Mouse (Mus musculus) heart, embryonic 16.5 days (tissue): ENCODE data around the gene Mtmr12. TPM values are rescaled to one million over a fixed set of nuclear protein-coding genes. Genes with fewer than 3 reads are reported as not detected.
"Not testable (repeated sequence)": the region's sequence is repeated elsewhere in the genome, so short reads cannot be mapped to it uniquely, and the experiment has no call there.

ENCODE experiments used
- ATAC-seq: fragments of 200-750 bp; cut with Nextera tagmentation; replicated peaks from 2 replicates; pipeline ENCODE4 v1.8.0; 2017; ENCODE audit warnings: moderate number of reproducible peaks; ENCODE audit not compliant: insufficient read depth, low FRiP score; ENCODE audit errors: extremely low read depth
- H3K27ac ChIP-seq: fragments of 300-500 bp; sonication (generic); 2 replicates; pipeline ENCODE4 v1.5.1; 2014; ENCODE audit warnings: mild to moderate bottlenecking, low read length, control low read depth, moderate library complexity
- H3K27me3 ChIP-seq: fragments of 300-500 bp; sonication (generic); 2 replicates; pipeline ENCODE4 v1.6.1; 2014; ENCODE audit warnings: low read length, mixed read lengths; ENCODE audit not compliant: control insufficient read depth, insufficient read depth
- H3K36me3 ChIP-seq: fragments of 300-500 bp; sonication (generic); 2 replicates; pipeline ENCODE4 v1.6.1; 2014; ENCODE audit not compliant: control insufficient read depth, insufficient read depth
- H3K4me1 ChIP-seq: fragments of 300-500 bp; sonication (generic); 2 replicates; pipeline ENCODE4 v1.6.1; 2014; ENCODE audit warnings: low read length, mixed read lengths; ENCODE audit not compliant: control insufficient read depth, insufficient read depth
- H3K4me2 ChIP-seq: fragments of 300-500 bp; sonication (generic); 2 replicates; pipeline ENCODE4 v1.6.1; 2014; ENCODE audit warnings: low read depth, mild to moderate bottlenecking, control low read depth, low read length
- H3K4me3 ChIP-seq: fragments of 300-500 bp; sonication (generic); 2 replicates; pipeline ENCODE4 v1.5.1; 2014; ENCODE audit warnings: mild to moderate bottlenecking, control low read depth, low read length
- H3K9ac ChIP-seq: fragments of 300-500 bp; sonication (generic); 2 replicates; pipeline ENCODE4 v1.6.1; 2014; ENCODE audit warnings: low read length, control low read depth
- H3K9me3 ChIP-seq: fragments of 300-500 bp; sonication (generic); replicated peaks from 2 replicates; pipeline ENCODE4 v1.6.1; 2016; ENCODE audit warnings: low read length; ENCODE audit not compliant: control insufficient read depth
- WGBS: fragments of 180-500 bp; shearing (Covaris S2); extraction: QIAGEN DNeasy Blood & Tissue Kit; methylation state at CpG from one replicate; pipeline ENCODE4 v1.1.7; 2014; 5-methylcytosine and 5-hydroxymethylcytosine counted together
- polyA plus RNA-seq: library from polyadenylated mRNA; unstranded; fragments of >200 nt; fragmentation: Nextera tagmentation; extraction: Ambion mirVana; gene quantifications from 2 replicates; pipeline ENCODE4 v1.2.1, GENCODE M21; 2015

The Mtmr12 gene
- polyA plus RNA-seq: 13.0 and 13.1 TPM in 2 replicates

GRCm38 (mm10) chr15:12204319-12205159 lies at the start of gene Mtmr12:
Gene Mtmr12, plus strand, starts transcription at chr15:12205028.
- H3K9ac ChIP-seq: peak within 1 kb of the TSS; percentile 93
- H3K36me3 ChIP-seq: no peaks in the 10 kb centered on the region
- peak within 1 kb of the TSS; percentile 75 for H3K4me2 ChIP-seq
- peaks cover 21% of the 10 kb centered on the region for H3K4me1 ChIP-seq
- ATAC-seq: peak; percentile 96
- H3K27ac ChIP-seq: peak within 1 kb of the TSS; percentile 96
- H3K9me3 ChIP-seq: no peaks in the 10 kb centered on the region
- no peaks in the 10 kb centered on the region for H3K27me3 ChIP-seq
- H3K4me3 ChIP-seq: peak within 1 kb of the TSS; percentile 69
- WGBS: under 1% methylated on average over 58 of the region's 58 CpGs

GRCm38 (mm10) chr15:12178126-12178525 lies 26.7 kb upstream of the Mtmr12 start:
- Histone ChIP-seq H3K4me2 (no peak overlapping the region), H3K36me3 (peaks cover 49% of the 10 kb centered on the region), H3K4me3 (no peak overlapping the region), H3K9ac (no peak overlapping the region), H3K27ac (no peak overlapping the region), H3K4me1 (no peaks in the 10 kb centered on the region), H3K27me3 (no peaks in the 10 kb centered on the region), H3K9me3 (no peaks in the 10 kb centered on the region)
- WGBS: 74% methylated on average over 5 of the region's 5 CpGs
- ATAC-seq: no peak

DNA sequence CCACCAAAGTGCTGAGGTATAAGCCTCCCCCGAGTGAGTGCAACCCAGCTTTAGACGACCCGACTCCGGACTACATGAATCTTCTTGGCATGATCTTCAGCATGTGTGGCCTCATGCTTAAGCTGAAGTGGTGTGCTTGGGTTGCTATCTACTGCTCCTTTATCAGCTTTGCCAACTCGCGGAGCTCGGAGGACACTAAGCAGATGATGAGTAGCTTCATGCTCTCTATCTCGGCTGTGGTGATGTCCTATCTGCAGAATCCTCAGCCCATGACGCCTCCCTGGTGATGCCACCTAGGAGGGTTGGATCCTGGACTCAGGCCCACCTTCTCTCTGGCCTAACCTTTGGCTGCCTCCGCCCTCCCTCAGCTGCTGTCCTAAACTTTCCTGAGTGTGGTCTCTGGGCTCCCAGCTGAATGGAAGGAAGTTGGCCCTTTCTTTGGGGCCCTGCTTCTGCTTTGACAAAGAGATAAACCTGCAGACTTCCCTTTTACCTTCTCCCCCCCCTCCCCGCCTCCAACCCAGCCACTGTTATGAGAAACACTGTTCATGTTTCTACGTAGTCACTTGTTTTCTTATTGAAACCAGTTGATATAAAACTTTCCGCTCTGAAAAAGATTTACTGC lies 23.5 kb upstream of the Mtmr12 start:
- not testable (repeated sequence) for ATAC-seq, H3K9ac ChIP-seq, H3K4me3 ChIP-seq, H3K9me3 ChIP-seq, H3K4me1 ChIP-seq, H3K27ac ChIP-seq, H3K4me2 ChIP-seq, H3K27me3 ChIP-seq
- WGBS: 65% methylated on average over 13 of the region's 13 CpGs
- peaks cover 40% of the 10 kb centered on the region for H3K36me3 ChIP-seq

DNA sequence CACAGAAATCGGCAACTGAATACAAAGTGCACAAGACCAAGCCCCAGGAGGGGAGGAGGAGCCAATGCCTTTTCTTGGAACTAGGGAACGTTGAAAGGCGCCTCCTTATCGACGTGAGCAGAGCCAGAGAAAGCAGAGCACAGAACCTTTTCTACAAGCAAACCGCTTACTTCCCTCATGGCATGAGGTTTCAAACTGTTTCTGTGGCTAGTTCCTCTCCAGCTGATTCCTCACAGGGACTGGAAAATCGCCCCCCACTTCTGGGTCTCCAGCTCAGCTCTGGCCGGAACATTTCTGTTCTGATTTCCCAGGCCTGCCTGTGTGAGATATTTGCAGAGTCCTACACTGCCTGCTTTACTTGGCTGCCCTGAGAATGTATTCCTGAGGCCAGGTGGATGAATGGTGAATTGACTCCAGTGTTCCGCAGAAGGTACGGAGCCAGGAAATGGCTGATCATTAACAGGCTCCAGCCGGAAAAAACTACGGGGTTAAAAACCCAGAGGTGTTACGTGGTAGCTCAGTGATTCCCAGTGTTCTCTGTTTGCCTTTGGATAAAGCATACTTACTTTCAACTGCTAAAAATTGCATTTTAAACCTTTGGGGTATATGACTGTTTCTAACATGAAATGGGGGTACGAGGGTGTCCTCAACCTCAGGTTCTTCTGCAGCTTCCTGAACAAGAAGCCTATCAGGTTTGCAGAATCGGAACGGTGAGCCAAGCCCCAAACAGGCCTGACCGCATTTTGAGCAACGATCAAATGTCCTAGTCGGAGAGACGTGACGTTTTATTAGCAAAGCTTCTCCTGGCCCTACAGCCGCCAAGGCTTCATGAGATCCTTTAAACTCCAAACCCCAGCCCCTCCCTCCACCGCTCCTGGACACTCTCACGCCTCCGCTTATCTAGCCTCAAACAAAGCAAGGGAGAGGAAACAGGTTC lies 10.7 kb upstream of the Mtmr12 start:
- H3K4me3 ChIP-seq: peak overlapping the region; percentile 15
- peak overlapping the region; percentile 14; the same call in 1 of the 2 replicates for H3K9ac ChIP-seq
- peak; percentile 38; the same call in 1 of the 2 replicates for ATAC-seq
- H3K27ac ChIP-seq: peak overlapping the region; percentile 60
- H3K9me3 ChIP-seq: no peaks in the 10 kb centered on the region
- H3K27me3 ChIP-seq: no peaks in the 10 kb centered on the region
- H3K4me1 ChIP-seq: peaks cover 24% of the 10 kb centered on the region
- 20% methylated on average over 25 of the region's 25 CpGs for WGBS
- H3K36me3 ChIP-seq: peaks cover 9% of the 10 kb centered on the region
- H3K4me2 ChIP-seq: peak overlapping the region; percentile 54

DNA sequence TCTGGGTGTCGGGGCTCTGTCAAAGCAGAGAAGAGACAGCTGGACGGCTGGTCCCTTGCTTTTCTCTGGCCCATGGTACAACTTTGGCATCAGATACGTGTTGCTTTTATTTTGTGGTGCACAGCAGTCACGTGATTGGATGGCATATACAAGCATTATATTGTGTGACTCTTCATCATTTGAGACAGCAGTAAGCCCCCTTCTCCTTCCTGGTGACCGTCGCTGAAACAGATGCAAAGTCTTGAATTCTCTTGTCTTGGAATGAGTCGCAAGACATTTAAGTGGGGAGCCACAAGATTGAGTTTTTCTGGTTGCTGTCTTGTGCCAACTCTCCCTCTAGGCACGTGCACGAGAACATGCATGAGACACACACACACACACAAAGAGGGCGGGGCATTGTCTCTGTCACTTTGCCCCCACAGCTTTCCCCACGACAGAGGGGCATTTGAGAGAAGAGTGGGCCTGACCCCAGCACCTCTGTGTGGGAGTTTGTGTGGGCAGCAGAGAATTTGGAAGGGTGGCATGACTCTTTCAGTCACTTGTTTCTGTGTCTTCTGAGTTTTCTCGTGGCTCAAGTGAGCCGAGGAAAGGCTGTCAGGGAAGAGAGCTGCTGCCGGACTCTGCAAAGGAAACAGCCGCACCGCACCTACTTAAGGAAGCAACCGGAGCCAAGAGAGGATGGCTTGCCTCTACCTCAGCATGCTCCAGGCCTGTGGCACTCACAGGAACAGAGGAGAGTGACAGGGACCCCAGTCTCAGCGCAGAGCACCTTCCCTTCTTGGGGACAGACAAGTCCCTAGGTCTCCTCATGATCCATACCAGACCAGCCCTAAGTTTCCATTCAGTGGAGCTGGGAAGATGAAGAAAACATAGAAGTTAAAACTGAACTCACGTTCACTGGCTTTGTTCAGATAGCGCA lies 9.8 kb upstream of the Mtmr12 start:
- Histone ChIP-seq H3K4me2 (peak overlapping the region; percentile 54), H3K4me3 (peak overlapping the region; percentile 15), H3K27me3 (no peaks in the 10 kb centered on the region), H3K4me1 (peaks cover 24% of the 10 kb centered on the region), H3K9ac (peak overlapping the region; percentile 14; the same call in 1 of the 2 replicates), H3K36me3 (peaks cover 6% of the 10 kb centered on the region), H3K9me3 (no peaks in the 10 kb centered on the region), H3K27ac (peak overlapping the region; percentile 60)
- WGBS: 44% methylated on average over 20 of the region's 20 CpGs
- ATAC-seq: no peak

DNA sequence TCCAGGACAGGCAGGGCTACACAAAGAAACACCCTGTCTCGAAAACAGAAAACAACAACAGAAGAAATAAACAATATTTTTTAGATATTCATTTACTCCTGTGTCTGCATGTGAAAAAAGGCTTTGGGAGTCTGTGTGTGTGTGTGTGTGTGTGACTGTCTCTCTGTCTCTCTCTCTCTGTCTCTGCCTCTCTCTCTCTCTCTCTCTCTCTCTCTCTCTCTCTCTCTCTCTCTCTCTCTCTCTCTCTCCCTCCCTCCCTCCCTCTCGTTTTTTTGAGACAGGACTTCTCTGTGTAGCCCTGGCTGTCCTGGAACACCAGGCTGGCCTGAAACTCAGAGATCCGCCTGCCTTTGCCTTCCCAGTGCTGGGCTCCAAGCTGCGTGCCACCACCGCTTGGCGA lies 8.9 kb upstream of the Mtmr12 start:
- 70% methylated on average over 6 of the region's 6 CpGs for WGBS
- Histone ChIP-seq H3K4me3 (no peak overlapping the region), H3K27ac (no peak overlapping the region), H3K4me1 (peaks cover 24% of the 10 kb centered on the region), H3K27me3 (no peaks in the 10 kb centered on the region), H3K36me3 (no peaks in the 10 kb centered on the region), H3K9ac (no peak overlapping the region), H3K4me2 (no peak overlapping the region), H3K9me3 (no peaks in the 10 kb centered on the region)
- no peak for ATAC-seq

DNA sequence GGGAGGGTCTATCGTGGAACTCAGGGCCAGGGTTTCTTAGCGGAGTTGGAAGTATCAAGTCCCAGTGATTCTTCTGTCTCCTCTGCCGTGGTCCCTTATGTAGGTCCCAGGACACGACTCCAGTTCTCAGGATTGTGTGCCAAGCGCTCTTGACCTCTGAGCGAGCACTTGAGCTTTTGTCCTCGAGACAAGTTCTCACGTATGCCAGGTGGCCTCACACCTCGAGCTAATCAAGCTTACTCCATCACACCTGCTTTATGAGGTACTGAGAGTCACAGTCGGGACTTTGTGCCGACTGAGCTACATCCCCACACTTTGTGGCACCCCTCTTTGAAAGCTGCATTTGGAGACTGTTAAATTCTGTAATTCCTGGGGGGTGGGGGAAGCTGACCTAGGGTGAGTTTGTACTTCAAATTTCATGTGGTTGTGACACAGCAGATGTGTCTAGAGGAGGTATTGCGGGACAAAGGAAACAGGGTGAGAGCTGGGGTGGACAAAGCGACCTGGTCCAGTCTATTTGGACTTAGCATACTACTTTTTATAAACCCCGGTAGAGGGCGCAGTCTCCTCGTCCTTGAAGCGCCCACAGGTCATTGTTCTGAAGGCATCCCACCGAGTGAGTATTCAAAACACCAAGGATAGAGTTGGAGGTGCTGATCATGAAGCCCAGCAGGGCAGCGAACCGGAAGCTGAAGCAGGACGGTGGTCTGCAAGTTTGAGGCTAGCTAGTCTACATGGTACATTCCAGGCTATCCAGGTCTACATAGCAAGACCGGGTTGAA lies 8.2 kb upstream of the Mtmr12 start:
- 27% methylated on average over 22 of the region's 22 CpGs for WGBS
- H3K4me3 ChIP-seq: no peak overlapping the region
- H3K4me2 ChIP-seq: peak overlapping the region; percentile 58
- no peaks in the 10 kb centered on the region for H3K27me3 ChIP-seq
- H3K4me1 ChIP-seq: peaks cover 24% of the 10 kb centered on the region
- no peak overlapping the region for H3K27ac ChIP-seq
- H3K36me3 ChIP-seq: no peaks in the 10 kb centered on the region
- peak overlapping the region; percentile 51 for H3K9ac ChIP-seq
- peak; percentile 58 for ATAC-seq
- H3K9me3 ChIP-seq: no peaks in the 10 kb centered on the region
